Mouse (Mus musculus) ES-Bruce4 (cell line): ENCODE measurements around the gene Arl3. TPM values are rescaled to one million over a fixed set of nuclear protein-coding genes. Genes with fewer than 3 reads are reported as not detected.

Experiments
- H3K27ac ChIP-seq: 2 replicates; pipeline ENCODE4 v1.5.1; 2012; ENCODE audit warnings: low read length, inconsistent platforms; ENCODE audit not compliant: insufficient read depth
- H3K27me3 ChIP-seq: 2 replicates; pipeline ENCODE4 v1.6.1; 2012; ENCODE audit warnings: mild to moderate bottlenecking, low read length, inconsistent platforms; ENCODE audit not compliant: control insufficient read depth, poor library complexity, insufficient read depth, severe bottlenecking
- H3K36me3 ChIP-seq: 2 replicates; pipeline ENCODE4 v1.6.1; 2012; ENCODE audit warnings: inconsistent platforms, mild to moderate bottlenecking, low read length, moderate library complexity; ENCODE audit not compliant: control insufficient read depth, poor library complexity, insufficient read depth, severe bottlenecking
- H3K4me1 ChIP-seq: one replicate; pipeline ENCODE4 v1.8.1; 2011; ENCODE audit warnings: low read length; ENCODE audit not compliant: control insufficient read depth, insufficient read depth
- H3K4me3 ChIP-seq: 2 replicates; pipeline ENCODE4 v1.5.1; 2011; ENCODE audit warnings: low read depth, mild to moderate bottlenecking, low read length
- H3K9ac ChIP-seq: 2 replicates; pipeline ENCODE4 v1.6.1; 2012; ENCODE audit warnings: low read depth, mild to moderate bottlenecking, inconsistent platforms; ENCODE audit not compliant: poor library complexity, severe bottlenecking
- H3K9me3 ChIP-seq: replicated peaks from 2 replicates; pipeline ENCODE4 v1.6.1; 2012; ENCODE audit warnings: mild to moderate bottlenecking, low read length, inconsistent platforms; ENCODE audit not compliant: control insufficient read depth, poor library complexity, insufficient read depth, severe bottlenecking
- CTCF ChIP-seq: IDR thresholded peaks from one replicate; pipeline ENCODE4 v1.8.1; 2011; ENCODE audit warnings: low read depth, low read length
- EP300 ChIP-seq: IDR thresholded peaks from 2 replicates; pipeline ENCODE4 v1.6.1; 2011; ENCODE audit warnings: low read depth, low read length; ENCODE audit not compliant: insufficient read depth
- POLR2A ChIP-seq: IDR thresholded peaks from one replicate; pipeline ENCODE4 v1.8.1; 2011; ENCODE audit warnings: low read length; ENCODE audit not compliant: insufficient read depth
- polyA plus RNA-seq: library from polyadenylated mRNA; stranded (reverse); fragments of >200 nt; gene quantifications from 2 replicates; pipeline ENCODE4 v1.2.4, GENCODE M21; 2011; ENCODE audit warnings: low read depth; ENCODE audit not compliant: missing spikeins, insufficient read depth, insufficient read length

The Arl3 gene
- polyA plus RNA-seq, 1 experiment = 95.8 TPM

DNA sequence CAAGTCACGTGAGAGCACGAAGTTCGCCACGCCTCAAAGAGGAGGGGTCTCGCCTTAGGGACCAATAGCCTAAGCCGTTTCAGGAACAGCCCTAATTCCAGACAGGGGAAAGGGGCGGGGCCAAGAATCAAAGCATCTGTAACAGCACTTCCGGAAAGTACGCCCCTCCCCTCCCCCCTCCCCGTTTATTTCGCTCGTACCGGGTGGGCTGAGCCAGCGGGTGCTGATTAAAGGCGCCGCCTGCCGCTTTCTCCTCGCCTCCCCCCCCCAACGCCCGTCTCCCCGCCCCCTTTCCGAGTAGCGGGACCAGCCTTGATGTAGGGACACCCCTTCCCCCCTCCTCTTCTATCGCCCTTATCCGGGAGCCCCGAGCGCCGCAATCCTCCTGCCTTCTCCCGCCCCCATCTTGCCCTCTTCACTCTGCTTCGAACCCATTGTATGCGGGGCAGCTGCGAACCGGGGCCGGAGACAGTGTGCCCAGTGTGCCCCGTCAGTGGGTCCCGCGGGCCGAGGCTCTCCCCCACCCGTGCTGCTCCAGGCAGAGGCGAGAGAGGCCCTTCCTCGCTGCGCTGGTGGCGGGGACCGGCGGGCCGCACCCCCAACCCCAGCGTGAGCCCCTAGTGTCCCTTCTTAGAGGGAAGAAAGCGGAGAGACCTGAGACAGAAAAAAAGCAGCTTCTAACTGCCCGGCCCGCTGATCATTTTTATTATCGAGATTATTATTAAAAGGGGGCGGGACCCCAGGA lies 73.0 kb downstream of the Arl3 start:
- no peaks in the 10 kb centered on the region for H3K9me3 ChIP-seq
- H3K9ac ChIP-seq = peak overlapping the region; percentile 94
- H3K4me3 ChIP-seq = peak overlapping the region; percentile 92
- H3K27me3 ChIP-seq = no peaks in the 10 kb centered on the region
- peak overlapping the region; percentile 87 for H3K27ac ChIP-seq
- H3K36me3 ChIP-seq = no peaks in the 10 kb centered on the region
- peak; percentile 56; the same call in 1 of the 2 replicates for TF ChIP-seq EP300
- no peak for TF ChIP-seq CTCF
- H3K4me1 ChIP-seq = peaks cover 2% of the 10 kb centered on the region

DNA sequence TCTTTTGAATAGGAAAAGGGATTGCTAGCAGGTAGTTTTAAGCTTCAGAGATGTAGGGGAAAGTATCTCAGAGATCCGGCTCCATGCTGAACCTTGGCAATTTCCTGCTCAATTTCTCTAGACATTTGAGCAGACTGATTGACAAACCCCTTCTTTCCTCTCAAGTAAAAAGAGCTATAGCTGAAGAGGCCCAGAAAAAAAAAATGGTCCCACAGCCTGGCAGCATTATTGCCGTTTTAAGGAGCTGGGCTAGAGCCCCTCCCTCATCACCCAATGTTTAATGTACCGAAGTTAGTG lies 73.5 kb downstream of the Arl3 start:
- Histone ChIP-seq H3K4me1 (no peaks in the 10 kb centered on the region), H3K36me3 (no peaks in the 10 kb centered on the region), H3K9me3 (no peaks in the 10 kb centered on the region), H3K27me3 (no peaks in the 10 kb centered on the region), H3K4me3 (no peak overlapping the region), H3K9ac (no peak overlapping the region), H3K27ac (no peak overlapping the region)
- TF ChIP-seq POLR2A (peak; percentile 18), EP300 (no peak), CTCF (no peak)

DNA sequence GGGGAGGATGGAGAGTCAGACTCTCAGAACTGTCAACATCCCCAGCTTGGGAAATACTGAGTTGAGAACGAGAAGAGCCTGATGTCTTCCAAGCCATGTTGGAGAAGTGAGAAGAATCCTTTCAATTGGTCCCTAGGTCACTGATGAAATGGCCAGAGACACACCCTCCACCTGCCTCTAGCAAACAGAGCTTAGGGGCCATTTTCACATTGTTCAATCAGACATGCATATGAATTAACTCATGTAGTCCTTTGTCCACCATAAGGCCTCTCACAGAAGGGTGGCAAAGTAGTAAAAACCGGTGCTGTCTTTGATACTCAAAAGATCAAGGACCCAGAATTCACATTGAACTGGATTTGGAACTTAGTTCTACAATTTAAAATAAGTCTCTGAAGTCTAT lies 75.8 kb downstream of the Arl3 start:
- Histone ChIP-seq H3K27me3 (no peaks in the 10 kb centered on the region), H3K4me1 (no peaks in the 10 kb centered on the region), H3K27ac (peak overlapping the region; percentile 71), H3K9ac (no peak overlapping the region), H3K9me3 (no peaks in the 10 kb centered on the region), H3K4me3 (no peak overlapping the region), H3K36me3 (no peaks in the 10 kb centered on the region)
- no peak for TF ChIP-seq EP300
- no peak for TF ChIP-seq CTCF
- no peak for TF ChIP-seq POLR2A

DNA sequence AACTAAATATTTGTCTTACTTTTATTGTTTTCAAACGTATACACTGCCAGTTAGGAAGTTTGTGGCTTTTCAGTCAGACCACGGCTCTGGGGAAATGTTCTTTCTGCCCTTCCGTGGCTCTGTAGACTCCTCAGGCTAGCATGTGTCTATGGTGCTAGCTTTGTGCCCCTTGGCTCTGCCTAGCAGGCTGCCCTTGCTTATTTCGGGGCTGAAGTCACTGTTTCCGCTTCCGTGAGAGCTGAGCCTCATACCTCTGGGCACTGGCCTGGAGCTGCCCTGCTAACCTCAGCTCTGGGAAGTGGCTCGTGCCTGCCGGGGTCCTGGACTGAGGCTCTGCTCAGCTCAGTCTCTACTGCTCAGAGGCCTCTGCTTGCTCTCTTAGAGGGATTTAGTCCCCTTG lies 77.9 kb downstream of the Arl3 start:
- TF ChIP-seq POLR2A = no peak
- no peaks in the 10 kb centered on the region for H3K36me3 ChIP-seq
- no peaks in the 10 kb centered on the region for H3K9me3 ChIP-seq
- no peak overlapping the region for H3K4me3 ChIP-seq
- H3K27ac ChIP-seq = no peak overlapping the region
- H3K4me1 ChIP-seq = peaks cover 1% of the 10 kb centered on the region
- no peak overlapping the region for H3K9ac ChIP-seq
- no peaks in the 10 kb centered on the region for H3K27me3 ChIP-seq

DNA sequence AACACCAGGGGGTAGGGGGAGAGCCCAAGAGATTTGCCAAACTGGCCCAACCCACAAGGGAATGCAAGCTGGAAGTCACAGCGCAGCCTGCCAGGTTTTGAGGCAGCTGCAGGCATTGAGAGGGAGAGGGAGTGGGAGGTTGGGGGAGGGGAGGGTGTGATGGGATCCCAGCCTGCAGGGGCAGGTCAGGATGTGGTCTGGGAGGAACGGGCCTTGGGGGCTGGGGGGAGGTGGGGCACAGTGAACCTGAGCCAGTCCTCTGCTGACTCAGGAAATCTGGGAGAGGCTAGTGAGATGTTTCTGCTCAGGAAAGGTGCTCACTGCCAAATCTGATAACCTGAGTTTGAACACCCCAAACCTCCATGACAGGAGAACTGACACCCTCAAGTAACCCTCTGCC lies 82.4 kb downstream of the Arl3 start:
- Histone ChIP-seq H3K27ac (peak overlapping the region; percentile 68), H3K36me3 (no peaks in the 10 kb centered on the region), H3K4me1 (peaks cover 6% of the 10 kb centered on the region), H3K27me3 (no peaks in the 10 kb centered on the region), H3K9ac (no peak overlapping the region), H3K4me3 (no peak overlapping the region), H3K9me3 (no peaks in the 10 kb centered on the region)
- peak; percentile 94 for TF ChIP-seq EP300
- TF ChIP-seq POLR2A = no peak
- no peak for TF ChIP-seq CTCF

DNA sequence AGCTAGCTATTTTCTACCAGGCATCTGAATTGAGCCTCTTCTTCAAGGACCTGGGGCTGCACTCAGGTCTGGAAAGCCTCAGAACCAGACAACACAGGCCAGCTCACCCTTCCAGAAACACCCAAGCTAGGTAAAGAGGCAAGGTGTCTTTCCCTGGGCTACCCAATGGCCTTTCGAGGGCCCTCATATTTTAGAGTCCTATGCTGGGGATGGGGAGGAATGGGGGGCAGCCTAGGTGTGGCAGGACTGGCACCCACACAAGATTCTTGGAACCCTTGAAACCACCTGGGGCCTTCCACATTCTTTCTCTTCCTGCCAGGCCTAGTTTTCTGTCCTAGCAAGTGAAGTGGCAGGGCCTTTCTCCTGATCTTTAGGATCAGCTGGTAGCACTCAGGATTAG lies 83.5 kb downstream of the Arl3 start:
- TF ChIP-seq POLR2A (no peak), CTCF (no peak), EP300 (no peak)
- H3K4me3 ChIP-seq = no peak overlapping the region
- no peaks in the 10 kb centered on the region for H3K36me3 ChIP-seq
- H3K9ac ChIP-seq = no peak overlapping the region
- H3K9me3 ChIP-seq = no peaks in the 10 kb centered on the region
- H3K27me3 ChIP-seq = no peaks in the 10 kb centered on the region
- H3K4me1 ChIP-seq = peaks cover 9% of the 10 kb centered on the region
- no peak overlapping the region for H3K27ac ChIP-seq
